Mouse (Mus musculus): ENCODE data around the gene Clec16a. TPM values are rescaled to one million over a fixed set of nuclear protein-coding genes. Genes with fewer than 3 reads are reported as not detected.

The Clec16a gene
- polyA plus RNA-seq, 1 experiment from 2014 or later = 71.6 TPM

- no peak overlapping the region for H3K27ac ChIP-seq
- peaks cover 20% of the 10 kb centered on the region for H3K4me1 ChIP-seq (replicated peaks)
- no peaks in the 10 kb centered on the region for H3K9me3 ChIP-seq
- no peaks in the 10 kb centered on the region for H3K36me3 ChIP-seq
- 81% methylated on average over 5 of the region's 5 CpGs for WGBS
- H3K4me3 ChIP-seq = no peak overlapping the region
- no peak overlapping the region for H3K4me2 ChIP-seq
- no peak for ATAC-seq (ENCODE audit: low FRiP score)
- H3K27me3 ChIP-seq = no peaks in the 10 kb centered on the region
- no peak overlapping the region for H3K9ac ChIP-seq
Observed at GRCm38 (mm10) chr16:10723816-10724647, 178.9 kb downstream of the Clec16a start.

DNA sequence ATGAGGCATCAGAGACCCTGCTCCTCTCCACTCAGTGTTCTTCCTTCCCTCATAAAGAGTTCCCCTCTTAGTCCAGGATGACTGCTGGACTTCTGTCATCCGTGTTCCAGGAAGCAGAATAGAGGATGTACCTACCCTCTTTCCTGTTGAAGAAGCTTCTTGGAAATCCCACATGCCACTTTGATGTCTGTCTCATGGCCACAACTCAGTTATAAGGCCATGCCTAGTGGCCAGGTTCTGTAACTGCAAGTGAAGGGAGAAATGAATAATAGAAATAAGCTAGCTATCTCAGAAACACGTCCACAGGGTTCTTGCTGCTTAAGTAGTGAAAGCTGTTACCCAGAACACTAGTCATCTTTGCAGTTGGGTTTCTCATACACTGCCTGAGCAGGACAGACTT is 180.0 kb downstream of the Clec16a start:
- WGBS = 53% methylated on average over 2 of the region's 2 CpGs
- ATAC-seq (ENCODE audit: low FRiP score) = no peak
- H3K9ac ChIP-seq = no peak overlapping the region

GRCm38 (mm10) chr16:10727630-10728029 is 182.5 kb downstream of the Clec16a start:
- no peak overlapping the region for H3K4me2 ChIP-seq
- peaks cover 16% of the 10 kb centered on the region for H3K4me1 ChIP-seq (replicated peaks)
- no peaks in the 10 kb centered on the region for H3K9me3 ChIP-seq
- no peak overlapping the region for H3K4me3 ChIP-seq
- ATAC-seq (ENCODE audit: low FRiP score) = no peak
- H3K27me3 ChIP-seq = no peaks in the 10 kb centered on the region
- no peak overlapping the region for H3K9ac ChIP-seq
- peaks cover 2% of the 10 kb centered on the region; the same call in 1 of the 2 replicates for H3K36me3 ChIP-seq
- 86% methylated on average over 4 of the region's 4 CpGs for WGBS
- no peak overlapping the region for H3K27ac ChIP-seq

More for the DNA sequence above, 180.0 kb downstream of the Clec16a start:
- no peaks in the 10 kb centered on the region for H3K27me3 ChIP-seq
- peaks cover 16% of the 10 kb centered on the region for H3K4me1 ChIP-seq (replicated peaks)
- no peak overlapping the region for H3K4me3 ChIP-seq
- no peaks in the 10 kb centered on the region for H3K9me3 ChIP-seq
- no peaks in the 10 kb centered on the region for H3K36me3 ChIP-seq
- no peak overlapping the region for H3K4me2 ChIP-seq
- no peak overlapping the region for H3K27ac ChIP-seq

GRCm38 (mm10) chr16:10728886-10729285 is 183.7 kb downstream of the Clec16a start:
- H3K27me3 ChIP-seq = no peaks in the 10 kb centered on the region
- peaks cover 12% of the 10 kb centered on the region for H3K4me1 ChIP-seq (replicated peaks)
- H3K36me3 ChIP-seq = peaks cover 8% of the 10 kb centered on the region; the same call in 1 of the 2 replicates
- ATAC-seq (ENCODE audit: low FRiP score) = no peak
- H3K9ac ChIP-seq = no peak overlapping the region
- H3K27ac ChIP-seq = no peak overlapping the region
- H3K4me3 ChIP-seq = no peak overlapping the region
- WGBS = 52% methylated on average over 3 of the region's 3 CpGs
- H3K4me2 ChIP-seq = no peak overlapping the region
- H3K9me3 ChIP-seq = no peaks in the 10 kb centered on the region

DNA sequence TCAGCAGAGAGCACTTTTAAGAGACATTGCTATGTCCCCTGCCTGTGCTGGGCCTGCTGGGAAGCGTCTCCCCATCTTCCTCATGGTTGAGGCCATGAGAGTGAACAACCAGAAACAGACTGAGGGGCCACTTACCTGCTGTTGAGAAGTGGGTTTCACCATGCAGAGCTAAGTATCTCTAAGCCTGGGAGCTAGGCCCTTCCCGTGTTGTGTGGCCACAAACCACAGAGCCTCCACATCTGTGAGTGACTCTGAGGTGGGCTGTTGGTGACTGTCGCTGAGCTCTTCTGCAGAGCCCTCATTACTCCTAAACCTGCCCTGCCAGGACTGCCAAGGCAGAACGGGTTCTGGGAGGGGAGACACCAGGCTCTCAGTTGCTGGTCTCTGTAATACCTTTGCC is 185.8 kb downstream of the Clec16a start:
- no peak overlapping the region for H3K9ac ChIP-seq
- no peak overlapping the region for H3K4me2 ChIP-seq
- peaks cover 12% of the 10 kb centered on the region for H3K4me1 ChIP-seq (replicated peaks)
- H3K4me3 ChIP-seq = no peak overlapping the region
- 89% methylated on average over 4 of the region's 4 CpGs for WGBS
- ATAC-seq (ENCODE audit: low FRiP score) = no peak
- H3K9me3 ChIP-seq = no peaks in the 10 kb centered on the region
- peaks cover 8% of the 10 kb centered on the region; the same call in 1 of the 2 replicates for H3K36me3 ChIP-seq
- no peak overlapping the region for H3K27ac ChIP-seq
- no peaks in the 10 kb centered on the region for H3K27me3 ChIP-seq

- peaks cover 12% of the 10 kb centered on the region for H3K4me1 ChIP-seq (replicated peaks)
- no peaks in the 10 kb centered on the region for H3K27me3 ChIP-seq
- no peaks in the 10 kb centered on the region for H3K9me3 ChIP-seq
- no peak overlapping the region for H3K4me3 ChIP-seq
- H3K4me2 ChIP-seq = no peak overlapping the region
- no peak overlapping the region for H3K9ac ChIP-seq
- no peak for ATAC-seq (ENCODE audit: low FRiP score)
- H3K36me3 ChIP-seq = peaks cover 10% of the 10 kb centered on the region; the same call in 1 of the 2 replicates
- 69% methylated on average over 4 of the region's 4 CpGs for WGBS
- no peak overlapping the region for H3K27ac ChIP-seq
Observed at GRCm38 (mm10) chr16:10731785-10732184, 186.6 kb downstream of the Clec16a start.

- Histone ChIP-seq H3K27ac (no peak overlapping the region), H3K4me2 (no peak overlapping the region), H3K9me3 (no peaks in the 10 kb centered on the region), H3K4me3 (no peak overlapping the region), H3K36me3 (peaks cover 10% of the 10 kb centered on the region; the same call in 1 of the 2 replicates), H3K27me3 (no peaks in the 10 kb centered on the region), H3K4me1 (replicated peaks) (peaks cover 12% of the 10 kb centered on the region), H3K9ac (no peak overlapping the region)
- no peak for ATAC-seq (ENCODE audit: low FRiP score)
- whole genome bisulfite sequencing = 90% methylated on average over 5 of the region's 5 CpGs
Observed at GRCm38 (mm10) chr16:10732421-10732820, 187.3 kb downstream of the Clec16a start.

DNA sequence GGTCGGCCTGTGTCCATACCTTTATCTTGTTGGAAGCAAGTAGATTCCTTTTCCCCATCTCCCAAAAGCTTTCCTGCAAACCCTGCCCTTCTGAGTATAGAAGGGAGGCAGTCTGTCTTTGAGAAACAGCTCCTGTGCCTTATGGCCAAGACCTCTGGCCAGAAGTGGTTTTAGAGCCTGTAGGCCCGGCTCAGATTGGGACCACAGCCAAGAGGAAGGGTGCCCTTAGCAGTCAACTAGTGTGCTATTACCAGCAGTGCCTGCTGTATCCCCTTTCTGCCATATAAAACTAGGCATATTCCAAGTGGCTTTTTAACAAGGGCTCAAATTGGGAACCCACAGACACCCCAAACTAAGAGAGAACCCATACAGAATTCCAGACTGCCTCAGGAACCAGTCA is 190.6 kb downstream of the Clec16a start:
- Histone ChIP-seq H3K4me1 (replicated peaks) (0 out of 2 replicates have a peak, but pooled peaks cover 7% of the 10 kb centered on the region), H3K9me3 (no peaks in the 10 kb centered on the region), H3K27me3 (no peaks in the 10 kb centered on the region), H3K36me3 (peaks cover 10% of the 10 kb centered on the region; the same call in 1 of the 2 replicates), H3K4me3 (no peak overlapping the region), H3K9ac (no peak overlapping the region), H3K27ac (no peak overlapping the region), H3K4me2 (no peak overlapping the region)
- WGBS = 91% methylated on average over 2 of the region's 2 CpGs
- ATAC-seq (ENCODE audit: low FRiP score) = no peak

- Histone ChIP-seq H3K27me3 (no peaks in the 10 kb centered on the region), H3K4me3 (no peak overlapping the region), H3K27ac (no peak overlapping the region), H3K9me3 (no peaks in the 10 kb centered on the region), H3K4me2 (no peak overlapping the region), H3K36me3 (peaks cover 10% of the 10 kb centered on the region; the same call in 1 of the 2 replicates), H3K4me1 (replicated peaks) (0 out of 2 replicates have a peak, but pooled peaks cover 7% of the 10 kb centered on the region), H3K9ac (no peak overlapping the region)
- no peak for ATAC-seq (ENCODE audit: low FRiP score)
- 78% methylated on average over 10 of the region's 10 CpGs for WGBS
Observed at GRCm38 (mm10) chr16:10736364-10736763, 191.2 kb downstream of the Clec16a start.

DNA sequence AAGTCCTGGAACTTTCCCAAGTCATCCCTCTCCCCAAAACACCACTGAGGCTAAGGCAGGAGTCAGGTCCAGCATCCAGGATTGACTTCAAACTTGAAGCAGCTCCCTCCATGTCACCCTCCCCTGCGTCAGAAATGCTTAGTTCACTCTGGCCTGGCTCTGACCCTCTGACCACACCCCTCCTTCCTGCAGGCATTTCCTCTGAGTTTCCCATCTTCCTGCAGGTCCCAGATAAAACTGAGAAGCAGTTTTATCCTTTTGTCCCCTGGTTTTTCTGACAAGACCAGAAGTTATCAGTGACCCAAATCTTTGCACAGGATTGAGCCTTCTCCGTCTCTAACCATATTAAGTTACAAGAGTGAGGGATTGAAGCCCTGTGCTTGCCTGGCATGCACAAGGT is 192.4 kb downstream of the Clec16a start:
- WGBS = 61% methylated on average over 2 of the region's 2 CpGs
- Histone ChIP-seq H3K9ac (no peak overlapping the region), H3K4me3 (no peak overlapping the region), H3K36me3 (peaks cover 16% of the 10 kb centered on the region), H3K9me3 (no peaks in the 10 kb centered on the region), H3K4me2 (no peak overlapping the region), H3K27ac (no peak overlapping the region), H3K4me1 (replicated peaks) (0 out of 2 replicates have a peak, but pooled peaks cover 7% of the 10 kb centered on the region), H3K27me3 (no peaks in the 10 kb centered on the region)
- no peak for ATAC-seq (ENCODE audit: low FRiP score)

- H3K36me3 ChIP-seq = peaks cover 9% of the 10 kb centered on the region
- no peaks in the 10 kb centered on the region for H3K9me3 ChIP-seq
- no peaks in the 10 kb centered on the region for H3K27me3 ChIP-seq
- no peak overlapping the region for H3K4me2 ChIP-seq
- H3K9ac ChIP-seq = peak overlapping the region; percentile 24; the same call in 1 of the 2 replicates
- H3K27ac ChIP-seq = no peak overlapping the region
- H3K4me1 ChIP-seq (replicated peaks) = 0 out of 2 replicates have a peak, but pooled peaks cover 7% of the 10 kb centered on the region
- no peak for ATAC-seq (ENCODE audit: low FRiP score)
- 92% methylated on average over 3 of the region's 3 CpGs for WGBS
- H3K4me3 ChIP-seq = no peak overlapping the region
Observed at GRCm38 (mm10) chr16:10738866-10739265, 193.7 kb downstream of the Clec16a start.

GRCm38 (mm10) chr16:10739854-10740398 is 194.8 kb downstream of the Clec16a start:
- H3K27me3 ChIP-seq = no peaks in the 10 kb centered on the region
- peaks cover 9% of the 10 kb centered on the region for H3K36me3 ChIP-seq
- H3K4me2 ChIP-seq = no peak overlapping the region
- H3K4me1 ChIP-seq (replicated peaks) = 0 out of 2 replicates have a peak, but pooled peaks cover 7% of the 10 kb centered on the region
- WGBS = 69% methylated on average over 9 of the region's 9 CpGs
- no peak overlapping the region for H3K4me3 ChIP-seq
- H3K27ac ChIP-seq = no peak overlapping the region
- no peaks in the 10 kb centered on the region for H3K9me3 ChIP-seq
- ATAC-seq (ENCODE audit: low FRiP score) = no peak
- no peak overlapping the region for H3K9ac ChIP-seq

Measured in hindbrain, embryonic 13.5 days (tissue).